Mouse (Mus musculus) heart, adult 2 months (tissue): ENCODE measurements around the gene Ebpl. TPM values are rescaled to one million over a fixed set of nuclear protein-coding genes. Genes with fewer than 3 reads are reported as not detected.

Source experiments
- DNase-seq, 2 experiments: peaks; one replicate each; pipeline ENCODE4 v3.0.0; 2021
- H3K27ac ChIP-seq: fragments of 200-600 bp; 2 replicates; pipeline ENCODE4 v1.8.1; 2022
- H3K27me3 ChIP-seq: fragments of 200-500 bp; 2 replicates; pipeline ENCODE4 v1.6.1; 2012; ENCODE audit warnings: mild to moderate bottlenecking, low read length, inconsistent platforms, mixed read lengths; ENCODE audit not compliant: control insufficient read depth, insufficient read depth
- H3K36me3 ChIP-seq: fragments of 200-500 bp; 2 replicates; pipeline ENCODE4 v1.6.1; 2012; ENCODE audit warnings: low read length, inconsistent platforms; ENCODE audit not compliant: control insufficient read depth, insufficient read depth
- H3K4me1 ChIP-seq: fragments of 200-500 bp; 2 replicates; pipeline ENCODE4 v1.6.1; 2011; ENCODE audit warnings: low read length; ENCODE audit not compliant: control insufficient read depth, insufficient read depth
- H3K4me3 ChIP-seq: fragments of 200-600 bp; 2 replicates; pipeline ENCODE4 v1.8.1; 2022
- H3K79me2 ChIP-seq: fragments of 200-500 bp; replicated peaks from 2 replicates; pipeline ENCODE4 v1.6.1; 2012; ENCODE audit warnings: mild to moderate bottlenecking, inconsistent platforms, low read length, moderate library complexity, mixed read lengths; ENCODE audit not compliant: control insufficient read depth, insufficient read depth
- H3K9ac ChIP-seq: fragments of 200-500 bp; 2 replicates; pipeline ENCODE4 v1.6.1; 2012; ENCODE audit warnings: low read depth, mild to moderate bottlenecking, control low read depth, inconsistent platforms, low read length, mixed read lengths
- CTCF ChIP-seq: fragments of 200-600 bp; IDR thresholded peaks from 2 replicates; pipeline ENCODE4 v1.8.1; 2022; ENCODE audit warnings: antibody characterized with exemption, mild to moderate bottlenecking, moderate library complexity
- EP300 ChIP-seq: fragments of 200-500 bp; IDR thresholded peaks from 2 replicates; pipeline ENCODE4 v1.6.1; 2011; ENCODE audit warnings: low read depth, low read length, control low read depth; ENCODE audit not compliant: insufficient read depth
- POLR2A ChIP-seq: fragments of 200-500 bp; IDR thresholded peaks from 2 replicates; pipeline ENCODE4 v1.6.1; 2011; ENCODE audit warnings: mild to moderate bottlenecking, low read depth, low read length, control low read depth; ENCODE audit not compliant: insufficient read depth
- WGBS: fragments of 180-500 bp; shearing (Covaris S2); methylation state at CpG from one replicate; pipeline ENCODE4 v1.1.7; 2018; 5-methylcytosine and 5-hydroxymethylcytosine counted together
- intact Hi-C: fragments of 180-260 bp; cut with DNase I; formaldehyde crosslinking; loops from one replicate; pipeline ENCODE4 v1.15.1; 2025
- long read RNA-seq: library from polyadenylated mRNA; stranded (forward); transcript quantifications from one replicate; pipeline ENCODE4 v2.0.0, GENCODE M21; 2021
- polyA plus RNA-seq: library from polyadenylated mRNA; depleted of rRNA; stranded (reverse); fragments of >200 nt; gene quantifications from 2 replicates; pipeline ENCODE4 v1.2.3, GENCODE M21; 2012; rRNA removed
- total RNA-seq, 2 experiments: library from RNA; stranded (reverse); gene quantifications; 2 replicates each; pipeline ENCODE4 v1.2.3; 2021

Ebpl gene
- 1 to 10 TPM in 1 of 2 experiments, under 1 TPM in 1; 0.98 to 1.2 TPM for total RNA-seq
- 1.0 and 1.3 TPM in 2 replicates for polyA plus RNA-seq
- long read RNA-seq, full-length matches to known transcripts: 4 of 5 reads
- long read RNA-seq, partial matches to known transcripts: 1 of 5 reads
- long read RNA-seq, other reads (novel, unspliced or antisense): 0 of 5 reads

- 2% methylated on average over 40 of the region's 40 CpGs for WGBS
- Histone ChIP-seq H3K27ac (peak within 1 kb of the TSS; percentile 76), H3K9ac (peak within 1 kb of the TSS; percentile 79), H3K36me3 (no peaks in the 10 kb centered on the region), H3K79me2 (no peaks in the 10 kb centered on the region), H3K4me3 (peak within 1 kb of the TSS; percentile 60), H3K4me1 (peaks cover 3% of the 10 kb centered on the region), H3K27me3 (no peaks in the 10 kb centered on the region)
- peak; percentile 70 for TF ChIP-seq POLR2A
- peak; percentile 42 for TF ChIP-seq CTCF
- 0 out of 2 replicates have a peak, but pooled peaks have one; percentile 34 for TF ChIP-seq EP300
- peak; percentile 95 to 96 for DNase-seq
- intact Hi-C loops: loop anchor here (2.0 kb wide), 1 partner anchor 78 kb away; the partner anchor contains the start of gene Kpna3
Measured at GRCm38 (mm10) chr14:61360131-61360980, at the start of gene Ebpl. Ebpl (minus strand) TSS chr14:61360439.

GRCm38 (mm10) chr14:61410020-61410419 lies 49.8 kb upstream of the Ebpl start:
- TF ChIP-seq EP300 (no peak), POLR2A (no peak), CTCF (peak; percentile 20)
- Histone ChIP-seq H3K27ac (no peak overlapping the region), H3K4me1 (peaks cover 3% of the 10 kb centered on the region), H3K9ac (no peak overlapping the region), H3K36me3 (peaks cover 6% of the 10 kb centered on the region), H3K4me3 (no peak overlapping the region), H3K27me3 (no peaks in the 10 kb centered on the region), H3K79me2 (no peaks in the 10 kb centered on the region)
- intact Hi-C loops: loop anchor here (2.0 kb wide), 1 partner anchor 23 kb away; no protein-coding TSS in a partner anchor
- WGBS: 52% methylated on average over 2 of the region's 2 CpGs
- no peak for DNase-seq

GRCm38 (mm10) chr14:61407055-61407454 lies 46.8 kb upstream of the Ebpl start:
- WGBS: 99% methylated on average over 3 of the region's 3 CpGs
- Histone ChIP-seq H3K9ac (no peak overlapping the region), H3K27ac (no peak overlapping the region), H3K79me2 (no peaks in the 10 kb centered on the region), H3K36me3 (peaks cover 5% of the 10 kb centered on the region), H3K4me1 (peaks cover 3% of the 10 kb centered on the region), H3K27me3 (no peaks in the 10 kb centered on the region), H3K4me3 (no peak overlapping the region)
- DNase-seq: no peak
- TF ChIP-seq POLR2A (no peak), CTCF (no peak), EP300 (no peak)
- intact Hi-C loops: no loop called here

GRCm38 (mm10) chr14:61405761-61406160 lies 45.5 kb upstream of the Ebpl start:
- Histone ChIP-seq H3K36me3 (peaks cover 3% of the 10 kb centered on the region), H3K4me3 (no peak overlapping the region), H3K27me3 (no peaks in the 10 kb centered on the region), H3K79me2 (no peaks in the 10 kb centered on the region), H3K27ac (no peak overlapping the region), H3K9ac (no peak overlapping the region), H3K4me1 (peaks cover 3% of the 10 kb centered on the region)
- no peak for TF ChIP-seq POLR2A
- no peak for DNase-seq
- intact Hi-C loops: no loop called here

GRCm38 (mm10) chr14:61404941-61405340 lies 44.7 kb upstream of the Ebpl start:
- TF ChIP-seq EP300 (no peak), CTCF (no peak), POLR2A (no peak)
- Histone ChIP-seq H3K4me1 (no peaks in the 10 kb centered on the region; the same call in none of the 2 replicates), H3K36me3 (no peaks in the 10 kb centered on the region; the same call in 1 of the 2 replicates), H3K27me3 (no peaks in the 10 kb centered on the region), H3K79me2 (no peaks in the 10 kb centered on the region), H3K4me3 (no peak overlapping the region), H3K27ac (no peak overlapping the region), H3K9ac (no peak overlapping the region)
- 95% methylated on average over 3 of the region's 3 CpGs for WGBS
- intact Hi-C loops: loop anchor here (5.0 kb wide), 1 partner anchor 92 kb away; no protein-coding TSS in a partner anchor
- DNase-seq: no peak

- intact Hi-C loops: loop anchor here (5.0 kb wide), 1 partner anchor 38 kb away; no protein-coding TSS in a partner anchor
- Histone ChIP-seq H3K27me3 (no peaks in the 10 kb centered on the region), H3K27ac (no peak overlapping the region), H3K36me3 (peaks cover 5% of the 10 kb centered on the region), H3K4me1 (peaks cover 2% of the 10 kb centered on the region; the same call in 1 of the 2 replicates), H3K9ac (no peak overlapping the region), H3K79me2 (no peaks in the 10 kb centered on the region), H3K4me3 (no peak overlapping the region)
- WGBS: 94% methylated on average over 6 of the region's 6 CpGs
- DNase-seq: no peak
- TF ChIP-seq CTCF: no peak
- TF ChIP-seq POLR2A: no peak
- TF ChIP-seq EP300: no peak
Measured at GRCm38 (mm10) chr14:61394745-61395144, 34.5 kb upstream of the Ebpl start.
